Mouse (Mus musculus): ENCODE results near the gene Nfe2l3.

- TF ChIP-seq CTCF (IDR thresholded peaks at IDR 0.05; ENCODE audit: borderline replicate concordance, insufficient read depth, low read depth, low read length) (no peak), POLR2A (IDR thresholded peaks at IDR 0.05; ENCODE audit: borderline replicate concordance, insufficient read depth, low read length) (no peak)
Measured at GRCm38 (mm10) chr6:51483861-51484260, 51.4 kb downstream of the Nfe2l3 start.
